Mouse (Mus musculus): Measurements from ENCODE around the gene Siah2.
A peak's percentile ranks its signal among the peaks of the same experiment; 100 is the strongest.

Siah2 gene

GRCm38 (mm10) chr3:58691997-58692721 lies at the start of gene Siah2:
Gene Siah2 (minus strand): TSS chr3:58692400.
- peak; percentile 95 for DNase-seq (ENCODE audit: low spot score)

DNA sequence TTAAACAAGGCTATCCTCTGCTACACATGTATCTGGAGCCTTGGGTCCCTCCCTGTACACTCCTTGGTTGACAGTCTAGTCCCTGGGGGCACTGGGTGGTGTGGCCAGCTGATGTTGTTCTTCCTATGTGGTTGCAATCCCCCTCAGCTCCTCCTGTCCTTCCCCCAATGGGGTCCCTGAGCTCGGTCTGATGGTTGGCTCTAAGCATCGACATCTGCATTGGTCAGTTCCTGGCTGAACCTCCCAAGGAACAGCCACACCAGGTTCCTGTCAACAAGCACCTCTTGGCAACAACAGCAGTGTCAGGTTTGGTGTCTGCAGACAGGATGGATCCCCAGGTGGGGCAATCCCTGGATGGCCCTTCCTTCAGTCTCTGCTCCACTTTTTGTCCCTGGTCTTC lies 47.3 kb upstream of the Siah2 start:
- DNase-seq (ENCODE audit: low spot score): no peak

DNA sequence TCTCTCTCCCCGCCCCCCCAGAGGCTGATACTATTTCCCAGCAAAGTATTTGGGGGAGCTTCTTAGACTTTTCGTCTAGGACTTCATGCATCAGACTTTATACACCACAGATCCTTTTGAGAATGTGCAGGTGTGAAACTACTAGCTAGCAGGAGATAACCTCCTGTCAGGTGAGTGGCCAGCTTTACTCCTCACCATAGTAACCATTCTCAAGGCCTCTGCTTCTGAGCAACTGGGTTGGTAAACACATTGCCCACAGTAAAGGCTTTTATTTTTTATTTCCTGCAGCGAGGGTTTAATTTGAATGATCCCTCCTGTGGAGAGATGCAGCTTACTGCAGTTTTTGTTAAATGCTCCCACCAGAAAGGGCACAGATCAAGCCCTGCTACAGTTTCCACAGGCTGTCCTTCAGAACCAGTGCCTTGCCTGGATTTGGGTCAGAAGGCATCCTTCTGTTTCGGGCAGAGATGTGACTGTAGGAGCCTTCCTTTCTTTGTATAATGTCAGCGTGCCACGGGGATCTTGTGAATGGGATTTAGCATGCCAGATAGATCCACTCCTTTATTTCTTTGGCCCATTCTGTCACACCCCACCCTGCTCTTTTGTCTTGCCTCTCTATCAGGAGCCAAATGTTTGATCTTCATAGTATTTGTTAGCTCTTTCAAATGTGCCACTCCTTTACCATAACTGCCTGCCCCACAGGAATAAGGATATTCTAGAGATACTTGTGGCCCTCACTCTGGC lies 46.3 kb upstream of the Siah2 start:
- DNase-seq (ENCODE audit: low spot score): no peak

DNA sequence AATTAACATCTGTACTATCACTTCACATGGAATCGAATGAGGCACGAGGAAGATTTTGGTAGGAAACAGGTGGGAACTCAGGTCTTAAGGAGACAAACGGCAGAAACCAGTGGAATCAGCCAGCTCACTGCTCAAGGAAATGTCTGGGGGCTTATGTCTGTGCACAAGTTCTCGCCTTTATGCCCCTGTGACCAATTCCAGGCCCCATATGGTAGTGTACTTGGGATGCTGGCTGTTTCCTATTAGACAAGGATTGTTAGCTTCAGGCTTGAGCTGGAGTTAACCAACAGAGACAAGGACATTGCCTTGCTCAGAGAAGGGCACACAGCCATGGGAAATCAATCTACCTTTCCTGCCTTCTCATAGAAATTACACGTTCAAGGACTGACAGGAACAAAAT lies 39.3 kb upstream of the Siah2 start:
- no peak for DNase-seq (ENCODE audit: low spot score)

- DNase-seq (ENCODE audit: low spot score): no peak
Measured at GRCm38 (mm10) chr3:58730580-58730979, 38.4 kb upstream of the Siah2 start.

GRCm38 (mm10) chr3:58729549-58729948 lies 37.3 kb upstream of the Siah2 start:
- DNase-seq (ENCODE audit: low spot score): no peak

GRCm38 (mm10) chr3:58727601-58728000 lies 35.4 kb upstream of the Siah2 start:
- no peak for DNase-seq (ENCODE audit: low spot score)

- peak; percentile 52 for DNase-seq (ENCODE audit: low spot score)
Measured at GRCm38 (mm10) chr3:58727012-58727411, 34.8 kb upstream of the Siah2 start.

GRCm38 (mm10) chr3:58726374-58726773 lies 34.2 kb upstream of the Siah2 start:
- DNase-seq (ENCODE audit: low spot score): no peak

DNA sequence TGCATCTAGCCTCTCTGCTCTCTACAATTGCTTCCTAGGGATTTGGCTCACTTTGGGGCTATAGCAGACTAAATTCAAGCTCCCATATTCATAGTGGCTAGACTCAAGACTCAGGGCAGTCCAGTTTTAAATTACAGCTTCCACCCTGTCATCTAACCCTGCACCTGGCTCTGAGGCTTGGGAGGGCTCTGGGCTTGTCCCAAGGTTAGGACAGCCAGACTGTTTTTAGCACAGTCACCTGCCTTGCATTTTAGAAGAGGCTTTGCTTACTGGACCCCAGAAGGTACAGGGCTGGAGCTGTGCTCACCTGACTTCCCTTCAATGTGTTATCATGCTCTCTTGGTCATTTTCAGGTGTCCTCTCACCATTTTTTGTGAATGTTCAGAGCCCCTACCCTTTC lies 32.6 kb upstream of the Siah2 start:
- no peak for DNase-seq (ENCODE audit: low spot score)

GRCm38 (mm10) chr3:58723656-58724055 lies 31.5 kb upstream of the Siah2 start:
- DNase-seq (ENCODE audit: low spot score): no peak

GRCm38 (mm10) chr3:58719461-58720230 lies 27.4 kb upstream of the Siah2 start:
- peak; percentile 13 for DNase-seq (ENCODE audit: low spot score)

DNA sequence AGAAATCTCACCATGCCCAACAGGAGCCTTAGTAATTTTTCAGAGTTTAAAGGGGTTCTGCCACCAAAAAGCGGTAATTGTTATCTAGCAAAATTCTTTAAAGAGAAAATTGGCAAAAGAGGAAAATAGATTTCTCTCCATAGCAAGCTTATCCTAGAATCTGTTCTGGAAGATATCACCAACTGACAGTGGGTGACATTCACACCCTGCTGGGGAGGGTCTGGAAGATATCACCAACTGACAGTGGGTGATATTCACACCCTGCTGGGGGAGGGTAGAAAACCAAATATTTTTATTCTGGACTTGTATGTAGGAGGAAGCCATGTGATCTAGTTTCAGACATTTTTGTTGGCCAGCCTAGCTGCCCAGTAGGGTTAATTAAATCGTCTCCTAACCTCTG lies 24.5 kb upstream of the Siah2 start:
- DNase-seq (ENCODE audit: low spot score): no peak

DNA sequence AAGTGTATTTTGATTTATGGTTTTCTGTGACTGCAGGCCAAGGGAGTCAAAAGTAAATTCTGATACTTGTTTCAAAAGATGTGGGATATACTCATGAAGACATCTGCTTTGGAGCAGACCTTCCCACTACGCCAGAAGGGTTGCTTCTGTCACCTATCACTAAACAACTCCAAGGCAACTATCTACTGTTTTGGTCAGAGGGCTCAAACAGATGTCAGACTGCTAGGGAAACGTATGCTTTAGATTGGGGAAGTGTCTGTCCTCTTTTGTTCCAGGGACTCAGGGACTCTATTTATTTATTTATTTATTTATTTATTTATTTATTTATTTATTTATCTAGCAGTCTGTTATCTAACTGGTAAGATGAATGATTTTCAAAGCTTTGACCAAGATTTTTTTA lies 22.6 kb upstream of the Siah2 start:
- DNase-seq (ENCODE audit: low spot score): no peak

- no peak for DNase-seq (ENCODE audit: low spot score)
Measured at GRCm38 (mm10) chr3:58714034-58714433, 21.8 kb upstream of the Siah2 start.

GRCm38 (mm10) chr3:58713191-58713590 lies 21.0 kb upstream of the Siah2 start:
- no peak for DNase-seq (ENCODE audit: low spot score)

GRCm38 (mm10) chr3:58704547-58704946 lies 12.3 kb upstream of the Siah2 start:
- no peak for DNase-seq (ENCODE audit: low spot score)

GRCm38 (mm10) chr3:58703748-58704147 lies 11.5 kb upstream of the Siah2 start:
- no peak for DNase-seq (ENCODE audit: low spot score)

DNA sequence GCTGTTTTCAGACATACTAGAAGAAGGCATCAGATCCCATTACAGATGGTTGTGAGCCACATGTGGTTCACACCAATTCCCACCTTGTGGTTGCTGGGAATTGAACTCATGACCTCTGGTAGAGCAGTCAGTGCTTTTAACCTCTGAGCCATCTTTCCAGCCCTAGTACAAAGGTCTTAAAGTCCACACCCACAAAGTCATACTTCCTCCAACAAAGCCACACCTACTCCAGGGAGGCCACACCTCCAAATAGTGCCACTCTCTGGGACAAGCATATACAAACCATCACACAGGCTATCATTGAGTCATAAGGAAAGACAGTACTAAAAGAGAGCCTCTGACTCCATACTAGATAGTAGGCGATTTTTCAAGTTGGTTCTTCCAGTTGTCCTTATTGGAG lies 10.1 kb upstream of the Siah2 start:
- no peak for DNase-seq (ENCODE audit: low spot score)

GRCm38 (mm10) chr3:58701441-58701840 lies 9.2 kb upstream of the Siah2 start:
- DNase-seq (ENCODE audit: low spot score): no peak

GRCm38 (mm10) chr3:58697926-58698325 lies 5.7 kb upstream of the Siah2 start:
- DNase-seq (ENCODE audit: low spot score): no peak

DNA sequence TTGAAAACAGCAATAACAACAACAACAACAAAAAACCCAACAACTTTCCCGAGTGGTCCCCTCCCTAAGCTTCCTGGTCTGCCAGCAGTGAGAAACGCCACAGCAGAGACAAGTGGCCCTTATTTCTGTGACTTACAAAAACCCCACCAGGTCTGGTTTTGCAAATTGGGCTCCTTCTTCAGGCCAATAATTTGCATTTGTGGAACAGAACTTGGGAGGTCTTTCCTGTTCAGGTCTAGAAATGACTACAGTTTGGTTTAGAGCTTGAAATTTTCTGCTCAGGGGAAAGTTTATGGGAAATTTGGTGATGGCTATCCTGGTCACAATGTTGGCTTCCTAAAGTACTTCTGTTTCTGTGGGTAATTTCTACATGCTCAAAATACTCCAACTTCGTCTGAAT lies 4.6 kb upstream of the Siah2 start:
- no peak for DNase-seq (ENCODE audit: low spot score)

- no peak for DNase-seq (ENCODE audit: low spot score)
Measured at GRCm38 (mm10) chr3:58695507-58695906, 3.3 kb upstream of the Siah2 start.
